ENCODE assay signal across 7 mouse cellular contexts in the genomic region with DNA sequence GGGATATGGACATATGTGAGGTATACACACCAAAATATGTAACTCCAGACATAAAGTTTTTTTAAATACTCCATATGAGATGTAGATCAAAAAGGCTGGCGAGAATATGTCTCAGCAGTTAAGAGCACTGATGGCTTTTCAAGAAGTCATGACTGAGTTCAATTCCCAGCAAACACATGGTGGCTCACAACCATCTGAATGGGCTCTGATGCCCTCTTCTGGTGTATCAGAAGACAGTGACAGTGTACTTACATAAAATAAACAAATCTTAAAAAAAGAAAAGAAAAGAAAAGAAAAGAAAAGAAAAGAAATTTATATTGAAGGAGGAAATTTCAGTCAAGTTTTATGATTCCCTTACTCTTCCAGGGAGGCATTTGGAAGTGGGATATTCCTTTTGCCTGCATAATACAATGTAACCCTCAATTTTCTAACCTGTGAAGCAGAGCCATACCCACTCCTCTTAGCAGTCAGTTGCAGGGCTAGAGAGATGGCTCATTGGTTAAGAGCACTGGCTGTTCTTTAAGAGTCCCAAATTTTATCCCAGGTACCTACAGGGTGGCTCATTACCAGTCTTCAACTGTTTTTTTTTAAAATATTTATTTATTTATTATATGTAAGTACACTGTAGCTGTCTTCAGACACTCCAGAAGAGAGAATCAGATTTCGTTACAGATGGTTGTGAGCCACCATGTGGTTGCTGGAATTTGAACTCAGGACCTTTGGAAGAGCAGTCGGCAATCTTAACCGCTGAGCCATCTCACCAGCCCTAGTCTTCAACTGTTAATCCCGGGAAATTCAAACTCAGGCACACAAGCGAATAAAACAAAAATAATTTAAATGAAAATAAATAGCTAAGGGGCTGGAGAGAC. TPM values are rescaled to one million over a fixed set of nuclear protein-coding genes. Genes with fewer than 3 reads are reported as not detected.
DNase-seq lines count a peak whose midpoint lies in the region; ATAC-seq lines count a peak whose summit lies in the region.

No protein-coding gene starts in this region.

- no peaks in the 10 kb centered on the region for H3K27me3 ChIP-seq in neural tube, embryonic 13.5 days
- H3K27me3 ChIP-seq in intestine, embryonic 14.5 days (replicated peaks; ENCODE audit: control insufficient read depth, insufficient read depth, low read length), result no peaks in the 10 kb centered on the region

- H3K9ac ChIP-seq in neural tube, embryonic 13.5 days, result no peak overlapping the region
- no peak overlapping the region for H3K9ac ChIP-seq in intestine, embryonic 14.5 days (ENCODE audit: low read length)

- H3K4me3 ChIP-seq in neural tube, embryonic 13.5 days, result no peak overlapping the region
- H3K4me3 ChIP-seq in intestine, embryonic 14.5 days (ENCODE audit: low read depth, low read length), result no peak overlapping the region

- no peaks in the 10 kb centered on the region for H3K9me3 ChIP-seq in neural tube, embryonic 13.5 days
- H3K9me3 ChIP-seq in intestine, embryonic 14.5 days (ENCODE audit: control insufficient read depth, low read length), result no peaks in the 10 kb centered on the region

- no peak for DNase-seq in neural tube, embryonic 10.5 days (ENCODE audit: extremely low spot score, low spot score)
- no peak for DNase-seq in intestine, embryonic 14.5 days (ENCODE audit: low spot score)
- peak; percentile 76 for DNase-seq in naive thymus-derived CD4-positive, alpha-beta T cell, adult 2 months (ENCODE audit: low read depth)
- DNase-seq in right cerebral cortex, postnatal 14 days, result no peak
- no peak for DNase-seq in adrenal gland, adult 8-10 months

- no peak for ATAC-seq in neural tube, embryonic 13.5 days (ENCODE audit: low read depth)
- peak; percentile 48 for ATAC-seq in common myeloid progenitor, adult 5-6 weeks (replicated peaks; ENCODE audit: low read depth, poor library complexity, severe bottlenecking)
- ATAC-seq in intestine, embryonic 14.5 days (replicated peaks; ENCODE audit: low FRiP score, low TSS enrichment, low read depth), result peak; percentile 26; the same call in 1 of the 2 replicates

- H3K27ac ChIP-seq in neural tube, embryonic 13.5 days (replicated peaks), result peak overlapping the region; percentile 95
- peak overlapping the region; percentile 97; the same call in 1 of the 2 replicates for H3K27ac ChIP-seq in intestine, embryonic 14.5 days (ENCODE audit: low read depth)

- WGBS in neural tube, embryonic 13.5 days, result 13% methylated on average over 6 of the region's 6 CpGs
- 12% methylated on average over 6 of the region's 6 CpGs for WGBS in intestine, embryonic 14.5 days

- peaks cover 13% of the 10 kb centered on the region for H3K4me1 ChIP-seq in neural tube, embryonic 13.5 days (replicated peaks)
- H3K4me1 ChIP-seq in intestine, embryonic 14.5 days (replicated peaks; ENCODE audit: control insufficient read depth, insufficient read depth, low read length), result peaks cover 4% of the 10 kb centered on the region; the same call in 1 of the 2 replicates

- H3K36me3 ChIP-seq in neural tube, embryonic 13.5 days, result no peaks in the 10 kb centered on the region
- no peaks in the 10 kb centered on the region for H3K36me3 ChIP-seq in intestine, embryonic 14.5 days (ENCODE audit: control insufficient read depth, insufficient read depth, low read length)

- peak overlapping the region; percentile 7; the same call in 1 of the 2 replicates for H3K4me2 ChIP-seq in neural tube, embryonic 13.5 days
- no peak overlapping the region for H3K4me2 ChIP-seq in intestine, embryonic 14.5 days (ENCODE audit: low read length)

RNA-seq across cellular contexts. Expression of a gene that starts 5.1 kb away (rescaled TPM):
- polyA plus RNA-seq in neural tube, embryonic 13.5 days (2015; fragmentation: Nextera tagmentation; extraction: Ambion mirVana), result 43.2 and 45.3 TPM in 2 replicates
- 30.2 and 45.8 TPM in 2 replicates for total RNA-seq in common myeloid progenitor, adult 5-6 weeks (2017)
- 36.8 and 43.6 TPM in 2 replicates for polyA plus RNA-seq in intestine, embryonic 14.5 days (2014; fragmentation: Nextera tagmentation; extraction: Ambion mirVana)
- 10 to 100 TPM; 25.6 to 33.0 (median 29.5) TPM for total RNA-seq in adrenal gland, adult 8-10 months (2022)

RNA-seq across cellular contexts. Expression of a gene that starts 7.7 kb away (rescaled TPM):
- polyA plus RNA-seq in neural tube, embryonic 13.5 days (2015; fragmentation: Nextera tagmentation; extraction: Ambion mirVana), result 40.8 and 44.1 TPM in 2 replicates
- 23.2 and 26.9 TPM in 2 replicates for total RNA-seq in common myeloid progenitor, adult 5-6 weeks (2017)
- 31.6 and 36.0 TPM in 2 replicates for polyA plus RNA-seq in intestine, embryonic 14.5 days (2014; fragmentation: Nextera tagmentation; extraction: Ambion mirVana)
- 10 to 100 TPM; 16.3 to 24.8 (median 19.3) TPM for total RNA-seq in adrenal gland, adult 8-10 months (2022)

RNA-seq across cellular contexts. Expression of a gene that starts 34.1 kb away (rescaled TPM):
- polyA plus RNA-seq in neural tube, embryonic 13.5 days (2015; fragmentation: Nextera tagmentation; extraction: Ambion mirVana), result 1.1 and 1.7 TPM in 2 replicates
- total RNA-seq in common myeloid progenitor, adult 5-6 weeks (2017), result not detected in 2 replicates
- polyA plus RNA-seq in intestine, embryonic 14.5 days (2014; fragmentation: Nextera tagmentation; extraction: Ambion mirVana), result 1.6 and 1.7 TPM in 2 replicates
- 1 to 10 TPM; 2.6 to 5.1 (median 3.9) TPM for total RNA-seq in adrenal gland, adult 8-10 months (2022)

RNA-seq across cellular contexts. Expression of a gene that starts 57.0 kb away (rescaled TPM):
- 123 and 125 TPM in 2 replicates for polyA plus RNA-seq in neural tube, embryonic 13.5 days (2015; fragmentation: Nextera tagmentation; extraction: Ambion mirVana)
- total RNA-seq in common myeloid progenitor, adult 5-6 weeks (2017), result 61.5 and 70.9 TPM in 2 replicates
- polyA plus RNA-seq in intestine, embryonic 14.5 days (2014; fragmentation: Nextera tagmentation; extraction: Ambion mirVana), result 100 and 111 TPM in 2 replicates
- 10 to 100 TPM; 48.1 to 62.4 (median 55.0) TPM for total RNA-seq in adrenal gland, adult 8-10 months (2022)
